ENCODE assay signal across 22 mouse cellular contexts in the genomic region with DNA sequence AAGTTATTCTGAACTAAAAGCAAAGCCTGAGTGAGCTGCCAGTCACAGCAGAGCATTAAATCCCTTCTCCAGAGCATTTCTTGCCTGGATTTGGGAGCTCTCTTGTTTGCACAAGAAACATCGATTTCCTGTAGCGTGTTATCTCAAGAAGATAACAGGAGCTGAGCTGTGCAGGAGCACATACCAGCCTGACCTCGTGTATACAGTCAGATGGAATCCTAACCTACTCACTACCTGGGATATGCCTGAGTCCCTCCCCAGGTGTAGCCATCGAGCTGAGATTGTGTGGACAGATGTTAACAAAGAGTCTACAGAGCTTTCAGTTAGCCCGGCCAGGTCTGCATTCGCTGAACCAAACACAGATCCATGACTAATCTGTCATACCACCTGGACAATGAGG.
"Had no signal": no experiment of that assay in that cellular context is flagged by ENCODE, and none has a peak within 500 bp of the region (broad histone marks: within the 10 kb centered on the region; RNA-seq: fewer than 3 reads in every experiment).

No protein-coding gene starts in this region.

- DNase-seq: kidney, adult 18-20 months; kidney, postnatal 25 days; layer of hippocampus, adult 9-11 months; lung, adult 18-20 months; lung, postnatal 10 days; lung, postnatal 36 days; retina, postnatal 1 day; right cerebral cortex, postnatal 25 days; spleen, adult 18-20 months; thymus, adult 18-20 months; thymus, postnatal 36 days had no signal

- H3K27ac ChIP-seq: kidney, postnatal 0 days; layer of hippocampus, adult 2 months; left cerebral cortex, adult 2 months; liver, embryonic 14.5 days; lung, embryonic 15.5 days; midbrain, embryonic 15.5 days; neural tube, embryonic 13.5 days had no signal

- H3K36me3 ChIP-seq: lung, embryonic 15.5 days; midbrain, embryonic 15.5 days; neural tube, embryonic 13.5 days had no signal

- H3K9me3 ChIP-seq: lung, embryonic 15.5 days; megakaryocyte, embryonic 14.5 days; midbrain, embryonic 15.5 days; neural tube, embryonic 13.5 days had no signal

- ATAC-seq: midbrain, embryonic 15.5 days had no signal

- H3K4me2 ChIP-seq: liver, embryonic 11.5 days; lung, embryonic 15.5 days; midbrain, embryonic 11.5 days; midbrain, embryonic 15.5 days; neural tube, embryonic 13.5 days had no signal

- H3K4me3 ChIP-seq: layer of hippocampus, adult 2 months; left cerebral cortex, adult 2 months; lung, embryonic 15.5 days; megakaryocyte, embryonic 14.5 days; midbrain, embryonic 15.5 days; myocyte; neural tube, embryonic 13.5 days had no signal

- H3K4me1 ChIP-seq: midbrain, embryonic 15.5 days had no signal

- H3K27me3 ChIP-seq: lung, embryonic 15.5 days; midbrain, embryonic 15.5 days; neural tube, embryonic 13.5 days had no signal

- H3K9ac ChIP-seq: liver, embryonic 14.5 days; lung, embryonic 15.5 days; midbrain, embryonic 15.5 days; neural tube, embryonic 13.5 days had no signal
